Mouse (Mus musculus): ENCODE results near the gene Herpud1. TPM values are rescaled to one million over a fixed set of nuclear protein-coding genes. Genes with fewer than 3 reads are reported as not detected.

Herpud1 gene
- total RNA-seq, 2 experiments from 2014 or later: 72.2 to 82.2 TPM

- DNase-seq (ENCODE audit: low spot score in 2 of 2): no peak
Measured at GRCm38 (mm10) chr8:94443153-94443552, 56.9 kb downstream of the Herpud1 start.

GRCm38 (mm10) chr8:94444480-94444879, 58.2 kb downstream of the Herpud1 start:
- DNase-seq (ENCODE audit: low spot score in 2 of 2): no peak

Other genes starting within 250 kb of the Herpud1 start
- not detected for gene Mt4, start 249.2 kb upstream of the Herpud1 start, total RNA-seq (2021)
- 100 to 1,000 TPM; 795 to 921 TPM for gene Mt3, start 233.8 kb upstream of the Herpud1 start, total RNA-seq (2021)
- 100 to 1,000 TPM; 215 to 228 TPM for gene Mt2, start 213.8 kb upstream of the Herpud1 start, total RNA-seq (2021)
- gene Mt1, start 207.4 kb upstream of the Herpud1 start, total RNA-seq (2021): 100 to 1,000 TPM; 333 to 422 TPM
- 10 to 100 TPM; 40.5 to 46.5 TPM for gene Nup93, start 171.9 kb upstream of the Herpud1 start, total RNA-seq (2021)
- gene Slc12a3, start 57.2 kb upstream of the Herpud1 start, total RNA-seq (2021): under 1 TPM; 0.28 to 0.59 TPM
- gene Nlrc5, start 47.9 kb downstream of the Herpud1 start, total RNA-seq (2021): 1 to 10 TPM; 1.4 to 1.5 TPM
- gene Cpne2, start 146.6 kb downstream of the Herpud1 start, total RNA-seq (2021): 10 to 100 TPM; 22.3 to 22.7 TPM
- 10 to 100 TPM; 27.4 to 29.2 TPM for gene Rspry1, start 215.5 kb downstream of the Herpud1 start, total RNA-seq (2021)
- 10 to 100 TPM; 37.5 to 42.1 TPM for gene Fam192a, start 215.6 kb downstream of the Herpud1 start, total RNA-seq (2021)

Data from left cerebral cortex, adult 18-20 months (tissue).